Mouse (Mus musculus) spleen, adult 2 months (tissue): Measurements from ENCODE around the gene Hist3h2ba. TPM values are rescaled to one million over a fixed set of nuclear protein-coding genes. Genes with fewer than 3 reads are reported as not detected.
"Not testable (repeated sequence)": the region's sequence is repeated elsewhere in the genome, so short reads cannot be mapped to it uniquely, and the experiment has no call there.

Source experiments
- DNase-seq, 2 experiments: peaks; one replicate each; pipeline versions ENCODE4 v3.0.0 to v3.0.0-alpha.2; 2012 to 2021; ENCODE audit warnings: low spot score in 2 of 2, low read depth in 1 of 2
- H3K27ac ChIP-seq: fragments of 200-500 bp; 2 replicates; pipeline ENCODE4 v1.5.1; 2012; ENCODE audit warnings: low read length, inconsistent platforms; ENCODE audit not compliant: insufficient read depth
- H3K27me3 ChIP-seq: fragments of 200-500 bp; 2 replicates; pipeline ENCODE4 v1.6.1; 2012; ENCODE audit warnings: mild to moderate bottlenecking, moderate library complexity, low read length, inconsistent platforms; ENCODE audit not compliant: control insufficient read depth, insufficient read depth
- H3K36me3 ChIP-seq: fragments of 200-500 bp; 2 replicates; pipeline ENCODE4 v1.6.1; 2012; ENCODE audit warnings: mild to moderate bottlenecking, low read length, inconsistent platforms; ENCODE audit not compliant: control insufficient read depth, insufficient read depth
- H3K4me1 ChIP-seq: fragments of 200-500 bp; 2 replicates; pipeline ENCODE4 v1.6.1; 2011; ENCODE audit warnings: inconsistent platforms; ENCODE audit not compliant: control insufficient read depth, insufficient read depth, insufficient read length
- H3K4me3 ChIP-seq: fragments of 200-500 bp; 2 replicates; pipeline ENCODE4 v1.5.1; 2011; ENCODE audit warnings: mild to moderate bottlenecking, inconsistent platforms; ENCODE audit not compliant: insufficient read depth, insufficient read length; ENCODE audit errors: extremely low read depth
- CTCF ChIP-seq: fragments of 200-500 bp; IDR thresholded peaks from 2 replicates; pipeline ENCODE4 v1.5.1; 2011; ENCODE audit warnings: mild to moderate bottlenecking, inconsistent platforms; ENCODE audit not compliant: insufficient read depth, insufficient read length, insufficient replicate concordance; ENCODE audit errors: extremely low read depth
- POLR2A ChIP-seq: fragments of 200-500 bp; IDR thresholded peaks from 2 replicates; pipeline ENCODE4 v1.6.1; 2011; ENCODE audit warnings: low read depth, low read length, inconsistent platforms
- WGBS: fragments of 180-500 bp; shearing (Covaris S2); methylation state at CpG from one replicate; pipeline ENCODE4 v1.1.7; 2018; 5-methylcytosine and 5-hydroxymethylcytosine counted together
- polyA plus RNA-seq: library from polyadenylated mRNA; depleted of rRNA; stranded (reverse); fragments of >200 nt; gene quantifications from 2 replicates; pipeline ENCODE4 v1.2.3, GENCODE M21; 2012

Hist3h2ba gene
- polyA plus RNA-seq, 1 experiment = 13.2 TPM

- WGBS = 94% methylated on average over 5 of the region's 5 CpGs
- no peaks in the 10 kb centered on the region for H3K27me3 ChIP-seq
- H3K36me3 ChIP-seq = no peaks in the 10 kb centered on the region
- no peak overlapping the region for H3K27ac ChIP-seq
- no peak overlapping the region for H3K4me3 ChIP-seq
- no peak for TF ChIP-seq POLR2A
- no peak for TF ChIP-seq CTCF
- H3K4me1 ChIP-seq = peaks cover 7% of the 10 kb centered on the region; the same call in 1 of the 2 replicates
- no peak for DNase-seq
Measured at GRCm38 (mm10) chr11:58951210-58951609, 2.5 kb downstream of the Hist3h2ba start.

GRCm38 (mm10) chr11:58953351-58954169 lies 4.8 kb downstream of the Hist3h2ba start:
- Histone ChIP-seq H3K4me3 (peak overlapping the region; percentile 59), H3K4me1 (peaks cover 8% of the 10 kb centered on the region; the same call in 1 of the 2 replicates), H3K36me3 (no peaks in the 10 kb centered on the region), H3K27ac (peak overlapping the region; percentile 88), H3K27me3 (no peaks in the 10 kb centered on the region)
- DNase-seq = no peak
- WGBS = 1% methylated on average over 33 of the region's 33 CpGs
- no peak for TF ChIP-seq POLR2A
- TF ChIP-seq CTCF = no peak

- H3K4me1 ChIP-seq, DNase-seq, H3K36me3 ChIP-seq, H3K27me3 ChIP-seq: not testable (repeated sequence)
- WGBS = under 1% methylated on average over 17 of the region's 17 CpGs
- Histone ChIP-seq H3K27ac (peak overlapping the region; percentile 88), H3K4me3 (peak overlapping the region; percentile 59)
Measured at GRCm38 (mm10) chr11:58954170-58954419, 5.4 kb downstream of the Hist3h2ba start.

GRCm38 (mm10) chr11:58954420-58955142 lies 5.9 kb downstream of the Hist3h2ba start, which contains the start of the genes Hist3h2a and Trim17:
Hist3h2a (plus strand) TSS chr11:58954685.
Trim17 (plus strand) TSS chr11:58954685.
- peaks cover 11% of the 10 kb centered on the region; the same call in 1 of the 2 replicates for H3K4me1 ChIP-seq
- under 1% methylated on average over 49 of the region's 49 CpGs for WGBS

GRCm38 (mm10) chr11:58955143-58955867 lies 6.6 kb downstream of the Hist3h2ba start:
- no peaks in the 10 kb centered on the region for H3K27me3 ChIP-seq
- H3K36me3 ChIP-seq = no peaks in the 10 kb centered on the region
- peak overlapping the region; percentile 86 for H3K4me3 ChIP-seq
- TF ChIP-seq POLR2A = no peak; the same call in 1 of the 2 replicates
- TF ChIP-seq CTCF = no peak
- under 1% methylated on average over 20 of the region's 20 CpGs for WGBS
- no peak for DNase-seq
- H3K27ac ChIP-seq = peak overlapping the region; percentile 97
- H3K4me1 ChIP-seq = peaks cover 11% of the 10 kb centered on the region; the same call in 1 of the 2 replicates

More at GRCm38 (mm10) chr11:58954420-58955142, 5.9 kb downstream of the Hist3h2ba start, which contains the start of the genes Hist3h2a and Trim17:
- H3K27ac ChIP-seq = peak within 1 kb of the TSS; percentile 97
- DNase-seq = peak; percentile 79 to 96
- H3K36me3 ChIP-seq = no peaks in the 10 kb centered on the region
- peak; percentile 74; the same call in 1 of the 2 replicates for TF ChIP-seq POLR2A
- TF ChIP-seq CTCF = peak; percentile 39; the same call in 1 of the 2 replicates
- H3K4me3 ChIP-seq = peak within 1 kb of the TSS; percentile 86
- no peaks in the 10 kb centered on the region for H3K27me3 ChIP-seq

GRCm38 (mm10) chr11:58955868-58956257 lies 7.1 kb downstream of the Hist3h2ba start:
- Histone ChIP-seq H3K27ac (no peak overlapping the region), H3K27me3 (no peaks in the 10 kb centered on the region), H3K4me1 (peaks cover 11% of the 10 kb centered on the region; the same call in 1 of the 2 replicates), H3K36me3 (no peaks in the 10 kb centered on the region), H3K4me3 (peak overlapping the region; percentile 45)
- no peak for DNase-seq
- 35% methylated on average over 8 of the region's 8 CpGs for WGBS
- no peak for TF ChIP-seq POLR2A
- TF ChIP-seq CTCF = no peak
